Mouse (Mus musculus) fibroblast of lung, adult 2 months (primary cell): ENCODE measurements around the gene Bicral.
"Not testable (repeated sequence)": the region's sequence is repeated elsewhere in the genome, so short reads cannot be mapped to it uniquely, and the experiment has no call there.

ENCODE experiments used
- DNase-seq: peaks from one replicate; pipeline ENCODE4 v3.0.0-alpha.2; 2011; ENCODE audit warnings: low read depth

Gene Bicral

DNA sequence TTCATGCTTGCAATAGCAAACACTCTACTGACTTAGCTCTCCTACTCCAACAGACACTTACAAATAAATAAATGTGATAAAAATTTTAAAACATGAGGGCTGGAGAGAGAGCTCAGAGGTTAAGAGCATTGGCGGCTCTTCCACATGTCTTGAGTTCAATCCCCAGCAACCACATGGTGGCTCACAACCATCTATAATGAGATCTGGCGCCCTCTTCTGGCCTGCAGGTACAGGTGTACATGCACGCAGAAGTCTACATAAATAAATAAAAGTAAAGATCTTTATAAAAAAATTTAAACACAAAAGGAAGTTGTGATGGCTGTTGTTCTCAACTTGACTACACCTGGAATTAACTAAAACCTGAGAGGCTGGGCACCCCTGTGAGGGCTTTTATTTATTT lies 17.3 kb upstream of the Bicral start:
- DNase-seq: no peak

DNA sequence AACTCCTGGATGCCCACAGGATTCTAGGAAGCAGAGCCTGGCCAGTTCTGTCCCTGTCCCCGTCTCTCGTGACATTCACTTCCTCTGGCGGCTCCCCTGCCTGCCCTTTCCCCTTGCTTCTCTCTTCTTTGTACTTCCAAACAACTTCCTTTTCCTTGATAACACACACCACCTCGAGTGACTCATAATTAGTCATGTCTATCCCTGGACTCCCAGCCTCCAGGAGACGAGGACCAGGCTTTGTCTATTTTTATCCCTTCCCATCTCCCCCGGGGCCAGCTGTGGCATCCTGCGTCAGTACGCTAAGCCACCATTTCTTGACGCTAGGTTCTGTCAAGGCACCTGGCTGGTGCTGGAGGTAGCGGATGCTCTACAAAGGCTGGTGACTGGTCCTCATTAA lies 15.9 kb upstream of the Bicral start:
- no peak for DNase-seq

DNA sequence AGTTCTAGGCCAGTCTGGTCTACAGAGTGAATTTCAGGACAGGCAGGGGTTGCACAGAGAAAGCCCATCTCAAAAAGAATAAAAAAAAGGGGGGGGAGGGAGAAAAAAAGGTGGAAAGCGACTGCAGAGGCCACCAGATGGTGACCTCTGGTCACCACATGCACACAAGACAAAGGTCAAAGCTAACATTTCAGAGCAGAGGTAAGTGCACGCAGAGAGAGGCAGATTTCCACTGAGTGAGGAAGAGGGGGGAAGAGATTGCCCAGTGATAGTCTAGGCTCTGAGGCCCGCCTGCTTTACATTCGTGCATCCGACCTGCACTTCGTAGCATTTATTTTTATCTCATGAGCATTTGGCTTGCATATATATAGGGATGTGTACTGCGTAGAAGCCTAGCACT lies 14.5 kb upstream of the Bicral start:
- DNase-seq: no peak

DNA sequence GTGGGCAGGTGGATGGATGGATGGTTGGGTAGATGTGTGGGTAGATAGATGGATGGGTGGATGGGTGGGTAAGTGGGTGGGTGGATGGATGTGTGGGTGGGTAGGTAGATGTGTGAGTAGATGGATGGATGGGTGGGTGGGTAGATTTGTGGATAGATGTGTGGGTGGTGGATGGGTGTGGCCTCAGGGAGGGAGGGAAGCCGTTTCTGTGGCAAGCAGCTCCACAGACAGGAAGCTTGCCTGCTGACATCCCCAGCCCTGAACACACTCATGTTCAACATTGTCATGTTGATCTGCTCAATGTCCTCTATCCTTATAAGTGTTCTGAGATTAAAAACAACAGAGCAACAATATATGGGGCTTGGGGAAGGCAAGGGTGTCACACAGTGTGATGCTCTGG lies 12.6 kb upstream of the Bicral start:
- no peak for DNase-seq

DNA sequence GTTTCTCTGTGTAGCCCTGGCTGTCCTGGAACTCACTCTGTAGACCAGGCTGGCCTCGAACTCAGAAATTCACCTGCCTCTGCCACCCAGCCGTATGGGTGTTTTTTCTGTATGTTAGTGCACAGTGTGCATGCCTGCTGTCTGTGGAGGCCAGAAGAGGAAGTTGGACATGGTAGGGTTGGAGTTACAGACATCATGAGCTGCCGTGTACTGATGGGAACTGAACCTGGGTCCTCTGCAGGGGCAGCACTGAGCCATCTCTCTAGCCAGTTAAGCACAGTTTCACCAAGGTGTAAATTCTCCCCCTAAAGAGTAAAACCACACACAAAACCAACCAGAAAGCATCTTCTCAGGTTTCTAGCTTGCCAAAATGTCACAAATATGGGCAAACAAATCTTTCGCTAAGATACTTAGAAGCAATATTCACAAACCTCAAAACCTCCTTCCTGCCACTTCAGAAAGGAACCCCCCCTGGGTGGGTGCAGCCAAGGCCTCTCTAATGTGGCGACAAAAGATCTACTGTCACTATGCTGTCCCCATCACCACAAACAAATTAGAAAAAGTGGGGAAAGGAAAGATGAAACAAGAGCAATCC lies 12.0 kb upstream of the Bicral start:
- DNase-seq: no peak

DNA sequence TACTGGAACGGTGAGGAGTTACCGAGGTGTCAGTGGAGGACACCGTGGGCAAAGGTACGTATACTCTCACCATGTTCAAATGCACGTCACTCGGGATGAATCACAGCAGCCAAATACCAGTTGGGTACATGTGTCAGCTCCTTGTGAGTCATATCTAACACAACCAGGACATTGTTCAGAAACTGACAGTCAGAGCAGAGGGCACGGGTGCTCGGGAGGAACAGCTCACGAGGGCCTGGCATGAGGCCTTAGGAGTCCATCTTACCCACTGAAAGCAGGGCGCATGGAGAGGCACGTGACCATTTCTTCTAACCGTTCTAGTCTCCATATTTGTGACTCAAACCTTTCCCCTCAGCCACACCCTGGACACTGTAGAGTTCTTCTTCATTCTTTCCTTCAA lies 8.6 kb upstream of the Bicral start:
- peak; percentile 82 for DNase-seq

DNA sequence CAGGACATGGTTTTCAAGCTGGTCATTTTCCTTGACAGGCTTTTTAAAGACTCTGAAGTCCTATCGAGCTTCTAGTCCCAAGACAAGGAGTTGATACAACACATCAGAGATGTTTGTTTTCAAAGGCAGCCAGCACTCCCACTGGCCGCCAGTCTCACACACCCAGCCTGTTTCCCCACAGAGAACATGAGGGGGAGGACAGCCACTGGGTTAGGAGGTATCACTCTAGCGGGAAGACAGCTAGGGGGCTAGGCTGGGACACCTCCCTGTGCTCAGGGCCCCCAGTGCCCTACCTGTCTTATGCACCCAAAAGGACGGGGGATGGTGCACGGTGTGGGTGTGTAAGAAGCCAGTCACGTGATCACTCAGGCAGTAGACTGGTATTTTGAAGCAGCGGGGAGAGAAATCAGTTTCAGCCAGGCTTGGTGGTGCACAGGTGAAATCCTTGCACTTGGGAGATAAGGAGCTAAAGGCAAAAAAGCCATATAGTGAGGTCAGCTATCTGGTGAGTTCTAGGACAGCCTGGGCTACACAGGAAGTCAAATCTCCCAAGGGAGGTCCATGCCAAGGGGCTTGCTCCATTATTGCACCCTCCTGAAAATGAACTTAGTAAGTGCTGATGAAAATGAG lies 6.4 kb upstream of the Bicral start:
- no peak for DNase-seq

DNA sequence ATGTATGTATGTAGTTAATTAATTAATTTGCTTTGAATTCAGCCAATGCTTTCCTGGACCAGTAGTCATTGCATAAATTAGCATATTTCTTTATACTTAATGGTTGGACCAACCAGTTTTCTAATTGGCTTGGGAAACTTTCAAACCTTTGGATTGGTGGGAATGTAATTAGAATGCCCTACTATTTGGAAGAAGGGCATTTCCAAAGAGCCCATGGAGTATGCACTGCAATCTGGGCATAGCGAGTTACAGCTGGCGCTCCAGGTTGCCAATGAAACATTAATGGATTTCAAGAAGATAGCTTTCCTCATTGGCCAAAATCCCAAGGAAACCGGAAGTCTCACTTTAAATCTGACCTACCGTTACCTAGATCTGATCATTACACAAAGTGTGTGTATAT lies 1.8 kb upstream of the Bicral start:
- DNase-seq: no peak

DNA sequence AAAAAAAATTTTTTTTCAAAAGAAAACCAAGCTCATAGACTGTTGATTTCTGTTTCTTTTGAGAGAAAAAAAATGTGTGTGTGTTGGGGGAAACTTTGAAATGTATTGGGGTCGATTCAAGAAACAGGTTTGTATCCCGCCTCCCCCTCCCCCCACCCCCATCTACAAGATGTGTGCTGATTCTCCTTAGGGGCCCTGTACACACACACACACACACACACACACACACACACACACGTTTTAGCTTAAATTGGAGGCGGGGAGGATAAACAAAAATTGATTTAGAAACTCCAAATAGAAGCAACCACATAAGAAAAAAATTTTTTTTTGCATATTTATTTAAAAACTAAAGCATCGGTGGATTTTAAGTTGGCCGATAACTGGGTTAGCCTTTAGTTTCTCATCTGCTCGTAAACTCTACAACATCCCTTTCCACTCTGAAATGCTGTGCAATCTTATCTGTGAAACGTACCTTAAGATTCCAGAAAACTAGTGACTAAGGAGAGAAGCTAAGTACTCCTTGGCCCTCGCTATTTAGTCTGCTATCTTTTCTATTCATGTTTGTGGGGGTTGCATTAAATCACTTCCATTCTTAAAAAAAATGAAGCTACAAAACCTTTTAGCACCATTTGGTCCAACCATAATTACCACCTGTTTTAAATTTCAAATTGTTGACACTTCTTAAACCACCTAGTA lies 615 bp upstream of the Bicral start:
- no peak for DNase-seq

DNA sequence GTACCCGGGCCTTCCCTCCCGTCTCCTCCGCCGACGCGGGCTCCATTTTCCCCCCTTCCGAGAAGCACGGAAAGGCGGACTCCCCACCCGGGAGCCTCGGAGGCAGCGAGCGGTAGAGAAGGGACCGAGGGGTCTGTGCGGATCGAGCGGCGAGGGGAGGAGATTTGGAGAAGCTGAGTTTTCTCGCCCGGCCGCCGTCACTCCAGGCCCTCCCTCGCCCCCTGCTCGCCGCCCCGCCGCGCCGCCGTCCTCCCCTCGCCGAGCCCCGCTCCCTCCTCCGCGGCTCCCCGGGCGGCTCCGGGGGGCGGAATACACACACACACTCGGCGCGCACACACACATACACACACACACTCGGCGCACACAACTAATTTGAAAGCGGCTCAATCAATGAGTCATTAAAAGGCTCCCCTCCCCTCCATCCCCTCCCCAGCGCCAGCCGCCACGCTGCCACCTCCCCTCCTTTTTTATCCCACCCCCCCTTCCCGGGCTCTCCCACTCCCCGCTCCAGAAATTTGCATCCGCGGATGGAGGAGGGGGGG lies 850 bp downstream of the Bicral start:
- peak; percentile 59 for DNase-seq

DNA sequence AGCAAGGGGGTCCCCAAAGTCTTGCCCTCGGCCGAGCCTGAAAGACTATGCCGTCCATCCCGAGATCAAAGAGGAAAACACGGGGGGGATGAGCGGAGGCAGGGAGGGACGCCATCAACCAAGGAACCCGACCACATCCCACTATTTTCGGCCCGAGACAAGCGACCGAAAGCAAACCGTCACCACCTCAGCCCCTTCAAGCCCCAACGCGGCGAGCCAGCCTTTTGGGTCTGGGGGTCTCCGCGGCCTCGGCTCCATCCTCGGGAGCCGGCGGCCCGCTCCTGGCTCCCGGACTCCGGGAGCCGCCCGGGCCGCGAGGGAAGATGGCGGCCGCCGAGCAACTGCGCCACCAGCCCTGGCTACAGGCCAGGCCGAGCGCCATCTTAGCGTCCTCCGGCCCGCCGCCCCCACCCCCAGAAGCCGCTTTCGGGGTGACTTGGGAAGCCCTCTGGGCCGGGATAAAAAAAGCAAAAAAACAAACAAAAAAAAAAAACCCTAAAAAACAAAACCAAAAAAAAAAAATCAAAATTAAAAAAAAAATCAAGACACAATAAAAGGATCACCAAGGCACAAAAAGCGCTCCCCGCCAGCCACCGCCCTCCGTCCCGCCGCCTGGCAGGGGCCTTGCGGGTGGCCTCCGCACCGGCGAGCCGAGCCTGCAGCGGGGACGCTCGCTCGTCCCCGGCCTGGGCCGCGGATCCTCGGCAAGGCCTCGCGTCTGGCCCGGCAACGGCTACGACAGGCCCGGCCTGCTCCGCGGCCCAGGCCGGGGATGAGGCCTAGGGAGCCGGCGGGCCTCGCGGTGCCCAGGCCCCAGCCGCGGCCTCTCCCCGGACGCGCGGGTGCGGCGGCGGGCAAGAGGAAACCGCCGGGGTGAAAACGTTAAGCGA lies 1.6 kb downstream of the Bicral start:
- no peak for DNase-seq

DNA sequence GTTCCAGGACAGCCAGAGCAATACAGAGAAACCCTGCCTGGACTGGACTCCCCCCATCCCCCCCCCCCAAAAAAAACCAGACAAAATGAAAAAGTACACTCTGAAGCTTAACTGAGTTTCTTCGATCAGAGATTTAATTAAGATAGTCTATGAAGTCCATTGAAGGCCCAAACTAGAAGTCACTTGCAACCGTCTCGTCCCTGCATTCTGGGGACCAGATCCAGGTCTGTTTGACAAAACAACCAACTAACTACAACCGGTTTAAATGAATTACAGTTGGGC lies 2.2 kb downstream of the Bicral start:
- DNase-seq: no peak

DNA sequence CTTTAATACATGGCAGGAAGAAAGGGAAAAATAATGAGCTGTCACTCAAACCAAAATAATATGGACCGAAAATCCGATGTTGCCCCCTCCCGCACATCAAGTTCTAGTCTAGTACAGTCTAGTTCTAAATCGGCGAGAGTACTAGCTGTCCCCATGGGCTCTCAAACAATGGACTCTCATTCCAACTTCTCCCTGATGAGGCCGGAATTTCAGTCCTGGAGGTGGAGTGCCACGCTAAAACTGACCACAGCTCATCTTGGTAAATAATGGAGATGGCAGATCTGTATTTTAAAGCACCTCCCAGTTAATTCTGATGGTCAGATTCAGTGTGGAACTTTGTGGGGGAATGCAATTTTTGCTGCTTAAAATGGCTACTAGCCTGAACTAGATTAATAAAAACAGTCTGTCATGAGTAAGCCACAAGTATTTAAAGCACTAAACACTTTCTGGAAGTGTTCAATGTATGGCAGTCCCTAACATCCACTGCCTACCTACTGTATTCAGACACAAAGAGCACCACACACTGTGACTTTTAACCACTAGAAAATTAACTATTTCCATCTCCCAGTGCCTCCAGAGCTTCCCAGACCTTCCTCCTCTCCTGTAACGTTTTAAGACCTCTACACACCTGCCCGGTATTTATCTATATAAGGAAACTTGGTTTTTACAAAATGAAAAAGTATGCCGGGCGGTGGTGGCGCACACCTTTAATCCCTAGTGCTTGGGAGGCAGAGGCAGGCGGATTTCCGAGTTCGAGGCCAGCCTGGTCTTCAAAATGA lies 2.8 kb downstream of the Bicral start:
- DNase-seq: no peak

DNA sequence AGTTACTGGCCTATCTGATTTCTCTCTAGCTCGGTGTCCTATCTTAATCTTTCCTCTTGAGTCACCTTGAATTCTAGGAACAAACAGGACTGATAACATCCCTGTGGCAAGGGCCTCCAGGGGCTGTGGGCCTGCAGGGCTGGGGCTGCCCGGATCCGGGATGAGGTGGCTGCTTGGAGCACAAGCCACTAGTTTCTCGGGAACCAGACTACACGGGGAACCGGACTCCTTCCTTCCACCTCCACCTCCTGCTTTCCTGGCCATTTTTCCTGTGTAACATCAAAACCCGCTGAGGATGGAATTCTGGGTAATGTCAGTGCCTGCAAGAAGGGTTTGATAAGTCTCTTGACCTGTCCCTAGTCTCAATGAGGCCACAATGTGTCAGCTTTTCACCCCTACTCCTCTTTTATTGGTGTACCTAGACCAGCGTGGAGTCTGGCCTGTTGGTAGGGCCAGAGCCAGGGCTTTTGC lies 3.6 kb downstream of the Bicral start:
- no peak for DNase-seq

DNA sequence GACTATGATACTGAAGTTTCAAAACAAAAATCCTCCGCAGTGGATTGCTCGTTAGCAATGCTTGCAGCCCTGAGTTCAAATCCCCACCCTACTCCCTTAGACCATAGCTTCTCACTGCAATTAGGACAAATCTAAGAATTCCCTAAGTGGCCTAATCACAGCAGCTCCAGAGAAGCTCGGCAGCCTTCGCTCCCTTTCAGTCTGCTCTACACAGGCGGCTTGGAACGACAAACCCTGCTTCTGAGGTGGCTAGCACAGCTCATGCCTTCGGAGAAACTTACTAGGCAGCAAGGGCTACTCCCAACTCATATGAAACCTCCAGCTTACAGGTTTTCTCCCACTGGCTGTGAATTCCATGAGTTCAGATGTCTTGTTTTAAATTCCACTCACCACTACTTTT lies 4.2 kb downstream of the Bicral start:
- no peak for DNase-seq

DNA sequence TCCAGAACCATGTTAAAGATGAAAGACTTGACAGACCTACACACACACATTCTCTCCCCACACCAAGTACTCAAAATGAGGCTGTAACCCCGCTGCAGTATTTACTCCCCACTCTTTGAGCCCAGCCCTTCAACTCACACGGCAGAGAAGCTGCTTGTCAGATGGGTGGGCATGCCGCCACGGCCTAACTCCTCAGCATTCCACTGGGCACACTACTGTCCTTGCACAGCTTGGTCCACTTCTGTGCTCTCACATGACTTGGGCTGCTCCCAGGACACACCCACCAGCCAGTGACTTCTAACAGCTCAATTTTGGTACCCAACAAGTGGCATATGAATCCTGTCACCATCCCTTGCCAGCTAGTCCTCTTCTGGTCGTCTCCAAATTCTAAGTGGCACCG lies 5.0 kb downstream of the Bicral start:
- DNase-seq: no peak

DNA sequence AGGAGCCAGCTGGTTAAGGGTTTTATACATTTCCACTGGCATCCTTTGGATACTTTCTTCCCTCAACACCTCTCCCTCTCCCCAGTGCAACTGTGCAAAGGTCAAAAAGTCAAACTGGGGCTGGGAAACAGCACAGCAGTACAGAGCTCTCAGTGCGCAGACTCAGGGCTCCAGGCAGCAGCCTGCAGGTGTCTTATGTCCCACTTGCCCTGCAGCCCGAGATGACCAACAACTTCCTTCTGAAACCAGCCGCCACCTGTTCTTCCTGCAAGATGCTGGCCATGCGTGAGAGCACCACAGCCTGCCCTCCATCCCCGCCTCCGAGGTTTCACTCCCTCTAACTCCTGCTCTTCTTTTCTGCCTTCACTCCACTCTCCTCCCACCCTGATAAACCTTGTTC lies 5.6 kb downstream of the Bicral start:
- no peak for DNase-seq

DNA sequence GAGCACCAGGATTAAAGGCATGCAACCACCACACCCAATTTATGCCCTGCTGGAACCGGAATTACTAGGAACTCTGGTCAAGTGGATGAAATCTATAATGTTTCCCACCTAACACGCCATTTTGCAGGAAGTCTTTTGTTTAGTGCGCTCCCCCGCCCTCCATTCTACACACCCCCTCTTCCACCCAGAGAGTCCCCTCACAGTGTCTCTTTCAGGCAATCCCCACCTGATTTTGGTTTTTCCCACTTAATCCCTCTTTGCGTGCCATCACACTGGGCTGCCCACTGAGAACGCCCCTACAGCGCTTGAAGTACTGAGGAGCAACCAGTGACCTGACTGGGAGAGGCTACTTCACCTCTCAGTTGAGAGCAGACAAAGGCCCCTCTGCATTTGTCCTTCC lies 11.1 kb downstream of the Bicral start:
- no peak for DNase-seq

DNA sequence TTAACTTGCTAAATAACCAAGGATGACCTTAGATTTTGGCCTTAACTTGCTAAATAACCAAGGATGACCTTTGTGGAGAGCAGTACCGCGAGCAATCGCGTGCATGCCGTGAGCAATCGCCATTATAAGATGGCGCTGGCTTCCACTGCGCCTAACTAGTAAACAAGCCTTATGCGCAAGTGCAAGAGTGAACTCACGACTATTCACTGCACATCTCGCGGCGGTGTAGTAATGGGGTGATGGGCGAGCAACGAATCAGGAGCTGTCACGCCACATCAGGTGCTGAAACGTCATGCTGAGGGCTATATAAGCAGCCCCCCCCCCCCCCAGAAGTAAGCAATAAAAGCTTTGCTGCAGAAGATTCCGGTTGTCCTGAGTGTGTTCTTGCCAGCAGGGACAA lies 11.7 kb downstream of the Bicral start:
- DNase-seq: not testable (repeated sequence)

DNA sequence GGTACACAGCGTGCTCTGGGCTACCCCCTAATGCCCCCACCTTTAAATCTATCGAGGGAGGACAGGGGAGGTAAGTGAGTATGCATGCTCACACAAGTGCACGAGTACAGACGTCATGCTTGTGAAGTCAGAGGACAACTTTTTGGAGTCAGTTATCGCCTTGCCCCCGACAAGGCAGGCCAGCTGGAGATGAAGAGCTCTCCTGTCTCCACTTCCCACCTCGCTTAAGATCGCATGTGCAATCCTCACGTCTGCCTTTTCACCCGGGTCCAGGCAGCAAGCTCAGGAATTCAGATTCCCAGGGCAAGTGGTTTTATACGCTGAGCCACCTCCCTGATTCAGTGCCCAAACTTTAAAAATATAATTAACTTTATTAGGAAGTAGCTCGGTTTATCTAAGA lies 13.0 kb downstream of the Bicral start:
- no peak for DNase-seq

DNA sequence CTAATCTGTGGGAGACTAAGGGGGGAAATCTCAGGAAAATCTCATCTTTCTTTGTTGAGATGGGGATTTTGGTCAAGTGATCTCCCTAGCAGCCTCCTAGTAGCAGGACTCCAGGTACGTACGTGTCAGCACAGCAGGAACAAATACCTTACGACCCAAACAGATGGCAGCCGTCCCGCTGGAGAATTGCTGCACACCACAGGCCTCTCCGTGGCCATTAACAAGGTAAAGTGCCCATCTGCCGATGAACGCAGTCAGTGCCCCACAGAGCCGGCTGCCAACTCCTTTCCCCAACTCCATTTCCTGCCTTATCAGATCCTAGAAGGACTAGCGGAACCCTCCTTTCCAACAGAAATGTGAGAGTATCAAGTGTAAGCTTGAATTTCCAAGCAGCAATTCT lies 13.5 kb downstream of the Bicral start:
- no peak for DNase-seq

DNA sequence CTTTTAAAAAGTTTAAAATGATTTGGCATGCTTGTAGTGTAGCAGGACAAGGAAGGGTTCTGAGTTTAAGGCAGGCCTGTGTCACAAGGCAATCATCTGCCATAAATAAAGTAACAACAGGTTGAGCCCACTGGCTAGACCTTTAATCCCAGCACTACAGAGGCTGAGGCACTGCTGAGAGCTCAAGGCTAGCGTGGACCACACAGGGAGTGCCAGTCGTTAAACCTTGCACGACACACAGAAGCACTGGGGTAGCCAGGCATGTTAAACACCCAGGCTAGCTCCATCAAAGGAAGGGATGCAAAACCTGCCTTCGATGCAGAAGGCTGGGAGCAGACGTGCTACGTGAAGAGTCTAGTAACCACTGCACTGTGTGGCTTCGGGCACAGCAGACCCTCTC lies 14.6 kb downstream of the Bicral start:
- no peak for DNase-seq
